Mouse (Mus musculus): Measurements from ENCODE around the gene Kdm3a.

DNA sequence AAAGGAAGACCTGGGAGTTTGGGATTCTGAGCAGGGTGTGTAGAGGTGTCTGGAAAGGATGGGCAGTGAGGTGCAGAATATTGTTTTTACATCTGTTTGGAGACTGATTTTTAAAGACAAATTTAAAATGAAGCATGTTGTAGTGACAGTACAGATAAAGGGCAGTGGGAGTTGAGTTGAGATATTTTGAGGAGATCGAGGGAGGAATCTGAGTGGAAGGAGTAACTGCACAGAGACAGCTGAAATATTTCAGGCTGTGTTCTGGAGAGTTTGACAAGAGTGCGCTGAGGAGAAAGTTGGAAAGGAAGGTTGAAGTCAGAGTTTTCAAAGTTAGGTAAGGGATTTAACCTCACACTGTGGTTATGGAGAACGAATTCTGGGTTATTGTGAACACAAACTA is 64.2 kb downstream of the Kdm3a start:
- no peak for TF ChIP-seq CTCF (IDR thresholded peaks at IDR 0.05; ENCODE audit: low read depth, low read length)
- TF ChIP-seq POLR2A (IDR thresholded peaks at IDR 0.05; ENCODE audit: borderline replicate concordance, low read depth, low read length): no peak

All from bone marrow macrophage, adult 2 months (primary cell).